Mouse (Mus musculus) cerebellum, adult 2 months (tissue): ENCODE data around the gene Ppm1n. TPM values are rescaled to one million over a fixed set of nuclear protein-coding genes. Genes with fewer than 3 reads are reported as not detected.

ENCODE experiments used
- DNase-seq, 2 experiments: peaks; one replicate each; pipeline ENCODE4 v3.0.0; 2021
- H3K27ac ChIP-seq: fragments of 200-500 bp; 2 replicates; pipeline ENCODE4 v1.5.1; 2012; ENCODE audit warnings: low read length, control low read depth, inconsistent platforms; ENCODE audit not compliant: insufficient read depth
- H3K27me3 ChIP-seq: fragments of 200-500 bp; 2 replicates; pipeline ENCODE4 v1.6.1; 2012; ENCODE audit warnings: inconsistent platforms, mild to moderate bottlenecking, low read length, moderate library complexity; ENCODE audit not compliant: control insufficient read depth, insufficient read depth
- H3K4me1 ChIP-seq: fragments of 200-500 bp; 2 replicates; pipeline ENCODE4 v1.6.1; 2011; ENCODE audit warnings: low read length; ENCODE audit not compliant: control insufficient read depth, insufficient read depth
- H3K4me3 ChIP-seq: fragments of 200-500 bp; replicated peaks from 2 replicates; pipeline ENCODE3; 2011; ENCODE audit warnings: mild to moderate bottlenecking, low read depth, low read length, control low read depth; ENCODE audit not compliant: insufficient read depth
- CTCF ChIP-seq: fragments of 200-500 bp; IDR thresholded peaks from 2 replicates; pipeline ENCODE4 v1.5.1; 2011; ENCODE audit warnings: low read depth, mild to moderate bottlenecking, control low read depth, low read length, moderate library complexity, borderline replicate concordance; ENCODE audit not compliant: insufficient read depth
- POLR2A ChIP-seq: fragments of 200-500 bp; IDR thresholded peaks from 2 replicates; pipeline ENCODE4 v1.6.1; 2011; ENCODE audit warnings: low read length, control low read depth, borderline replicate concordance; ENCODE audit not compliant: insufficient read depth
- WGBS: fragments of 180-500 bp; shearing (Covaris S2); methylation state at CpG from one replicate; pipeline ENCODE4 v1.1.7; 2018; 5-methylcytosine and 5-hydroxymethylcytosine counted together
- polyA plus RNA-seq: library from polyadenylated mRNA; depleted of rRNA; stranded (reverse); fragments of >200 nt; gene quantifications from 2 replicates; pipeline ENCODE4 v1.2.3, GENCODE M21; 2012

The Ppm1n gene
- polyA plus RNA-seq, 1 experiment = 1.1 TPM

DNA sequence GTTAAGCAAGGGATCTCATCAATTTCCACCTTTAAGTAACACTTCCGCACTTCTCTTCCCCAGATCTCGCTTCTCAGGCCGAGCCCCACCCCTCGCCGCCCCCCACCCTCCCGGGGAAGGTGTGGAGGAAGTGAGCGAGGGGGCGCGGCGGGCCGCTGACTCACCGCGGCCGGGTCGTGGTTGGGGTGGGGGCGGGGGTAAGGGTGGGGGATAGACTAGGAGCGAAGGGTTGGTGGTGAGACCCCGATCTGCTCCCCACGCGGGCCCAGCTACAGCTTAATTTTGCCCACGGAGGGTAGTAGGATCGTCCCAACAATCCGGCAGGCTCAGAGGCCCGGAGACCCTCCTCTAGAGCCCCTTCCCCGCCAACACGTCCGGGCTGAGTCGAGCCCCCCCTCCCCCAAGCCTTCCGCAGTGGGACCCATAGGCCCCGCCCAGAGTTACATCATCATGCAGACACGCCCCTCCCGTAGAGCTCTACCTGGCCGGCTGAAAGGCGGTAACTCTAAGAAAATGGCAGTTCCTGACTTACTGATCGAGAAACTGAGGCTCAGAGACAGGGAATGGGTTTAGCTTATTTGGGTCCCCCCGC lies 7.6 kb downstream of the Ppm1n start:
- DNase-seq = peak; percentile 71 to 75
- Histone ChIP-seq H3K4me1 (peaks cover 7% of the 10 kb centered on the region), H3K4me3 (peak overlapping the region; percentile 64), H3K27me3 (no peaks in the 10 kb centered on the region), H3K27ac (peak overlapping the region; percentile 12; the same call in 1 of the 2 replicates)
- TF ChIP-seq POLR2A (no peak), CTCF (no peak)
- under 1% methylated on average over 36 of the region's 36 CpGs for WGBS

DNA sequence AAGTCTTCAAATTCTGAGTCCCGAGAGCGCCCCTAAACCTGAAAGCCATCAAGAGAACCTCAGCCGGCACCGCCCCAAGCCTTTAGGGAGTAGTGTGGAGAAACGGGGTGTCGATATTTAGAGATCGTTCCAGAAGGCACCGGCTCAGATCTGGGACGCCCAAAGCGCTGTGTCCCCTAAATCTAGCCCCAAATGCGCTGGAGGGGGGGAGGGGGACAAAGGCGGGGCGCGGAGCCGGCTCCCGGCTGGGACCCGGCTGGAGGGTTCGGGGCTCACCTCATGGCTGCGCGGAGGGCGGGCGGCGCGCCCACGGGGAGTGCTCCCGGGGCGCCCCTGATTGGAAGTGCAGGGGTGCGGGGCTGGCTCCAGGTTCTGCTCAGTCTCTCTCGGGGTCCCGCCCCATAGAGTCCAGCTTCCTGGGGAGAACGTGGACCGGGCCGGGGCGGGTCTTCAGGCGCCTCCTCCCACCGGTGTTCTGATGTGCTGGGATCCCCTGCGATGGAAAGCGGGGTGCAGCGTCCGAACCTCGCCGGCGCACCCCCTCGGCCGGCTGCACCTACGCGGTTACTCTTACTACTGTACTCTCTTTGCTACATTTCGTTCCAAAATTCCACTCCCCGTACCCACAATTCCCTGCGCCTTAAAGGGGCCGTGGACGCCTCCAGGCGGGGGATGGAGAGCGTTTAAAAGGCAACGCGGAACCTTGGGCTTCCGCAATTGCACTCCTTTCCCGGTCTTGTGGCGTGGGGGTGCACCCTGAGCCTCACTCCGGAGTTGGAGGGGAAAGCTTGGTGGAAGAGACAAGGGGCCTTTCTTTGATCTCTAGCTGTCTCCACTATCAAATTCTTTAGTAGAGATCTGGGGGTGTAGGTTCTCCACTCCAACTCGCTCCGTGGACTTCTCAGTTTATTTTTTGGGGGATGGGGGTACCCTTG lies 8.4 kb downstream of the Ppm1n start, which contains the start of gene Vasp:
TSS of gene Vasp (minus strand) at position 580 of the 935 bp plus-strand sequence.
- H3K4me3 ChIP-seq = peak within 1 kb of the TSS; percentile 64
- H3K27me3 ChIP-seq = no peaks in the 10 kb centered on the region
- H3K27ac ChIP-seq = peak within 1 kb of the TSS; percentile 73
- TF ChIP-seq CTCF = no peak
- peak; percentile 53; the same call in 1 of the 2 replicates for TF ChIP-seq POLR2A
- peaks cover 14% of the 10 kb centered on the region for H3K4me1 ChIP-seq
- WGBS = under 1% methylated on average over 59 of the region's 62 CpGs
- peak; percentile 85 to 87 for DNase-seq

DNA sequence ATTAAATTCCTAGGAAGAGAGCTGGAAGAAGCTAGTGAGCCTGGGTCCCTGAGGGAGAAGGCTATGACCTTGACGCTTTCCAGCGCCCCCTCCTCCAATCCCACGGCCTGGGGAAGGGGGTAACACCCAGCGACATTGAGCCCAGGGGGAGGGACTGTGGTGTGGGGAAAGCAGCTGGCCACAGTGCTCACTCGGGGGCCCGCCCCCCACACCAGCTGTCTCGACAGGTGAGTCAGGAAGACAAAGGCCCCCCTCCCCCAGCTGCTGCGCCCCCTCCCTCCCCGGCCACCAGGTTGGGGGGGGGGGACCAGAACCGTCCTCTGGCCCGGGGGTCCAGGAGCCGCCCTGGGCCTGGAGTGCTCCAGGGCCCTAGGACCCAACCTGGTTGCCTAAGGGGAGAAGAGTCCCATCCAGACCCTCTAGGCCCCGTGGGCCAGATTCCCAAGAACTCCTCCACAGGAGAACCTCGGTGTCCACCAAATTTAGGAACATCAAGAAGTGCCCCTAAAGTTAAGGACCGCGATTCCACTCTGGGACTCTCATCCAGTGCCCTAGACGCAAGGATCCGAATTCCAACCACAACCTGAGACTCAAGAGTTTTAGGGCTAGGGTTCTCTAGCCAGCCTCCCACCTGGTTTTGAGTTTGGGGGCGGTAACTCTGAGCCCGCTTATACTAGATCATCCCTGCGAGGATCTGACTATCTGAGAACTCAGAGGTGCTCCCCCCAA lies 9.2 kb downstream of the Ppm1n start:
- Histone ChIP-seq H3K27ac (no peak overlapping the region), H3K27me3 (no peaks in the 10 kb centered on the region), H3K4me1 (peaks cover 23% of the 10 kb centered on the region), H3K4me3 (peak overlapping the region; percentile 64)
- DNase-seq = no peak
- TF ChIP-seq POLR2A (no peak), CTCF (no peak)
- 3% methylated on average over 21 of the region's 21 CpGs for WGBS

DNA sequence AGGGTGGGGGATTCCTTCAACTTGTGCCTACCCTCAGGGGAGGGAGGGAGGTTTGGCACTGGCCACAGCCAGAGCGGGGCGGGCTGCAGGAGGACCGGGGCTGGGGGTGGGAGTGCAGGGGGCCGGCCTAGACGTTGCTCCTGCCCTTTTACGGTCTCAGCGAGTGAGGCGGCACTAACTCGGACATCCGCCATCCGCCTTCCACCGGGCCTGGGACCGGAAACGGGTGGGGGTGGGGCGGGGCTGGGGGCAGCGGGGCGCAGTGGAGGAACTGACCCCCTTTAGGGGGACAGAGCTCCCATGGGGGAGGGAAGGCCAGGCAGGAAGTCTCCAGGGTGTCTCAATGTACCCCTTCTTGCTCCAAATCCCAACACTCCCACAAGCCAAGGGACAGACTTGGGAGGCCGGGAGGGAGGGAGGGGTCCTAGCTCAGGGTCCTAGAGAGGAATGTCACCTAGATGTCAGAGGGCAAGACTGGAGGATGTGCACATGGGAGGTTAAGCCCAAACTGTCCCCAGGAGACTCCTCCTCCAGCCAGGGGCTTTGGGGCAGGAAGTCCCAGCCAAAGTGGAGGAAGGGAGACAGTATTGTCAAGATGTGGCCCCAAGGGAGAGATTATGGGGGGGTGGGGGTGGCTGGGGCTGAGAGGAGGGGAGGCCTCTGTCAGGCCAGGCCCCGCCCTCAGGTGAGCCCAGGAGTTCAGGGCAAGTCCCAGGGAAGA lies 10.0 kb downstream of the Ppm1n start:
- H3K4me3 ChIP-seq = peak overlapping the region; percentile 58
- H3K4me1 ChIP-seq = peaks cover 31% of the 10 kb centered on the region
- DNase-seq = no peak
- no peaks in the 10 kb centered on the region for H3K27me3 ChIP-seq
- H3K27ac ChIP-seq = peak overlapping the region; percentile 37; the same call in 1 of the 2 replicates
- TF ChIP-seq POLR2A (no peak), CTCF (no peak)
- WGBS = 5% methylated on average over 12 of the region's 19 CpGs

DNA sequence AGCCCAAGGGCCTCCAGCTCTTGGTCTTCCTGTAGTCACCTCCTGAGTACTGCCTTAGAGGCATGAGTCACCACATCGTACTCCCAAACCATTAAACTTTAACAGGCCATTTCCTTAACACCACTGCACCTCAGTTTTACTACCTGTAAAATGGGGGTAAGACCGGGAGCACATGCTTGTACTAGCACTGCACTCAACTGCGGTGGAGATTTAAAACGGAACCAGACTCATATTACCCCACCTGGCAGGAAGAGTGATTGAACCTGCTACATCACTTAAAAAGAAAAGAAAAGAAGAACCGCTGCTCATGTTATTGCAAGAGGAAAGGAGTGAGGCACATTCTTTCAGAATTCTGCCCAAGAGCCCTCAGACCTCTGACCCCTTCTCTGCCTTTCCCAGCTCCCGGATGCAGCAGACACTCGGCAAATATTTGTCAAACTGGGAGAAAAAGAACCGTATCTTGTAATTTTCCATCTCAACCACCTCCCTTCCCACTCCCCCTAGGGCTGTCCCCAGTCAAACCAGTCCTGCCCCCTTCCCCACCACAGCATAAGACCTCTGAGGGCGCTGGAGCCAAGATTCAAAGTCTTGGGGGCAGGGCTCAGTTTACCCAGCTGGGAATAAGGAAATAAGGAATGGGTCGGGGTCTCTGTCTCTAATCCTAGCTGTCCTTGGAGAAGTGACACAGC lies 10.7 kb downstream of the Ppm1n start:
- TF ChIP-seq POLR2A = no peak
- no peak for TF ChIP-seq CTCF
- Histone ChIP-seq H3K27ac (peak overlapping the region; percentile 37; the same call in 1 of the 2 replicates), H3K27me3 (no peaks in the 10 kb centered on the region), H3K4me1 (peaks cover 37% of the 10 kb centered on the region), H3K4me3 (peak overlapping the region; percentile 58)
- WGBS = 62% methylated on average over 10 of the region's 10 CpGs
- no peak for DNase-seq

DNA sequence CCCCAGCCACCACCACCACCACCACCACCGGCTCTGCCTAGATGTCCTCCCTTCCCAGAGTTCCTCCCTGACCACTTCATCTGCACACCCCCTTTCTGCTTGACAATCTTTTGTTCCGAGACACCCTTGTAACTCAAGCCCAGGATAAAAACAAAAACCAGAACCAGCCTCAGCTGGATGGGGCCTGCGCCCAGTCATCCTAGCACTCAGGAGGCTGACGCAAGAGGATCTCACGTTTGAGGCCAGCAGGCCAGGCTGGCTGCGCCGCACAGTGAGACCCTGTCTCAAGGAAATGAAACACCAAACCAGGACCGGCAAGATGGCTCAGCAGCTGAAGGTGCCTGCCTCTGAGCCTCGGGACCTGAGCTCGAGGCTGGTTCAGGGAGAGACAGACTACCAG lies 12.8 kb downstream of the Ppm1n start:
- H3K27me3 ChIP-seq = no peaks in the 10 kb centered on the region
- no peak overlapping the region; the same call in 1 of the 2 replicates for H3K27ac ChIP-seq
- no peak overlapping the region for H3K4me3 ChIP-seq
- 78% methylated on average over 10 of the region's 10 CpGs for WGBS
- no peak for TF ChIP-seq CTCF
- no peak for TF ChIP-seq POLR2A
- peaks cover 37% of the 10 kb centered on the region for H3K4me1 ChIP-seq
- DNase-seq = no peak
